Mouse (Mus musculus) hindbrain, embryonic 16.5 days (tissue): ENCODE measurements at regions not wholly inside any gene's neighbourhood (a gene's known extent, or its start where the extent isn't known, plus 50 kb on each side); places are given as distances from the start of the nearest gene placed in this dataset.
A peak's percentile ranks its signal among the peaks of the same experiment; 100 is the strongest.

Experiments
- ATAC-seq: fragments of 200-750 bp; cut with Nextera tagmentation; 2 replicates; pipeline ENCODE4 v1.8.0; 2017; ENCODE audit warnings: moderate TSS enrichment, moderate library complexity
- H3K27ac ChIP-seq: fragments of 300-500 bp; sonication (generic); 2 replicates; pipeline ENCODE4 v1.5.1; 2014; ENCODE audit warnings: low read depth, mild to moderate bottlenecking, control low read depth, low read length, moderate library complexity
- H3K27me3 ChIP-seq: fragments of 300-500 bp; sonication (generic); replicated peaks from 2 replicates; pipeline ENCODE4 v1.6.1; 2014; ENCODE audit warnings: low read length; ENCODE audit not compliant: control insufficient read depth, insufficient read depth
- H3K36me3 ChIP-seq: fragments of 300-500 bp; sonication (generic); 2 replicates; pipeline ENCODE4 v1.6.1; 2014; ENCODE audit warnings: mild to moderate bottlenecking, low read length, moderate library complexity, mixed read lengths; ENCODE audit not compliant: control insufficient read depth, insufficient read depth
- H3K4me1 ChIP-seq: fragments of 300-500 bp; sonication (generic); 2 replicates; pipeline ENCODE4 v1.6.1; 2014; ENCODE audit warnings: low read depth, low read length; ENCODE audit not compliant: control insufficient read depth, insufficient read depth
- H3K4me2 ChIP-seq: fragments of 300-500 bp; sonication (generic); 2 replicates; pipeline ENCODE4 v1.6.1; 2014; ENCODE audit warnings: mild to moderate bottlenecking, low read length, control low read depth, moderate library complexity
- H3K4me3 ChIP-seq: fragments of 300-500 bp; sonication (generic); 2 replicates; pipeline ENCODE4 v1.5.1; 2014; ENCODE audit warnings: mild to moderate bottlenecking, low read length, control low read depth, moderate library complexity
- H3K9ac ChIP-seq: fragments of 300-500 bp; sonication (generic); 2 replicates; pipeline ENCODE4 v1.6.1; 2014; ENCODE audit warnings: low read depth, mild to moderate bottlenecking, control low read depth, low read length, moderate library complexity
- H3K9me3 ChIP-seq: fragments of 300-500 bp; sonication (generic); 2 replicates; pipeline ENCODE4 v1.6.1; 2014; ENCODE audit warnings: mild to moderate bottlenecking, low read length, moderate library complexity; ENCODE audit not compliant: control insufficient read depth
- WGBS: fragments of 180-500 bp; shearing (Covaris S2); extraction: QIAGEN DNeasy Blood & Tissue Kit; methylation state at CpG from one replicate; pipeline ENCODE4 v1.1.7; 2014; 5-methylcytosine and 5-hydroxymethylcytosine counted together

DNA sequence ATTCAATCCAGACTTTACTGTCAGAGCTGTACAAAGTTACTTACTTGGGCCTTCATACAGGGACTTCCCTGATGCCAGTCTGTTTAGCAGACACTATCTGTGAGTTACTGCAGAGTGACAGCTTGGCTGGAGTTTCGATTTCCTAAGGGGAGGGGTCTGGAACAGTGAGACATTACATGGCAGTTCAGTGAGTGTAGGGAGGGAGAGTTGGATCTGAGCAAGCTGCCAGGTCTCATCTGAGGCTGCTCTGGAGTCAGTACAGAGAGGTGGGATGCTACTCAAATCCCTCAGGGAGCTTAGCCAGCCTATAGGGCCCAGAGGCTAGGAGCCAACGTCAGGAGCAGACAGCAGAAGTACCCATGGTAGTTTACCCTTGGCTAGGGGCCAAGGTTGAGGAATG lies 1329.8 kb upstream of the Nr2f1 start:
- H3K9ac ChIP-seq = no peak overlapping the region
- H3K27ac ChIP-seq = no peak overlapping the region
- 51% methylated on average over 2 of the region's 2 CpGs for WGBS
- H3K4me3 ChIP-seq = no peak overlapping the region
- H3K36me3 ChIP-seq = no peaks in the 10 kb centered on the region
- no peaks in the 10 kb centered on the region for H3K27me3 ChIP-seq
- no peaks in the 10 kb centered on the region for H3K4me1 ChIP-seq
- no peaks in the 10 kb centered on the region for H3K9me3 ChIP-seq
- ATAC-seq = peak; percentile 83
- no peak overlapping the region for H3K4me2 ChIP-seq

- no peak for ATAC-seq
- H3K9ac ChIP-seq = no peak overlapping the region
- 53% methylated on average over 2 of the region's 2 CpGs for WGBS
- no peak overlapping the region for H3K4me2 ChIP-seq
- no peak overlapping the region for H3K4me3 ChIP-seq
- no peaks in the 10 kb centered on the region for H3K9me3 ChIP-seq
- no peak overlapping the region for H3K27ac ChIP-seq
- H3K36me3 ChIP-seq = no peaks in the 10 kb centered on the region
- no peaks in the 10 kb centered on the region for H3K4me1 ChIP-seq
- no peaks in the 10 kb centered on the region for H3K27me3 ChIP-seq
Observed at GRCm38 (mm10) chr13:79550711-79551110, 1332.5 kb upstream of the Arrdc3 start.

DNA sequence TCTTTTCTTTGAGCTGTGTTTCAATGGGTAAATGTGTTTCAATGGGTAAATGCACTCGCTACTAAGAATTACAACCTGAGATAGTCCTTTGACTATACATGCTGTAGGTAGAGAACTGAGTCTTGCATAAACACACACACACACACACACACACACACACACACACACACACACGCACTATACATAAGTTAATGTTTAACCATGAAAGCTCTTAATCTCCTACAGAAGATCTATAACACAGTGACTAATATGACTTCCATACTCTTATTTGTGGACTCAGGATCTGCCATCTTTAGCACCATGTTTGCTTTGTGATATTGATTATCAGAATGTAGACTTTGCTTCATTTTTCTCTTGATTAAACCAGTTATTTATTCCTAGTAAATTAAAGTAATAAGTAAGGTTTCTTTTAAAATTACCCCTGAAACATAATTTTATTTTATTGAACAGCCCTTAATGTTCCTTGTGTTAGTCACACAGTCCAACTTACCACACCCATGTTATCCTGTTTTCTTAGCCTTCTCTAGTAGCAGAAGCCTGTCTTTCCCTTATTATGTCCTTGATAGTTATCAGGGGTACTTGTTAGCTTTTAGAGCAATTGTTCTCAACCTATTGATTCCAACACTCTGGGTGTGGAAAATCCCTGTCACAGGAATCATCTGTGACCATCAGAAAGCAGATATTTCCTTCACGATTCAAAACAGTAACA lies 1327.5 kb upstream of the Arrdc3 start:
- 92% methylated on average over 3 of the region's 3 CpGs for WGBS
- no peak for ATAC-seq

More for the DNA sequence above, 1327.5 kb upstream of the Arrdc3 start:
- Histone ChIP-seq H3K9ac (no peak overlapping the region), H3K4me1 (no peaks in the 10 kb centered on the region), H3K9me3 (no peaks in the 10 kb centered on the region), H3K27me3 (no peaks in the 10 kb centered on the region), H3K4me2 (no peak overlapping the region), H3K4me3 (no peak overlapping the region), H3K27ac (no peak overlapping the region), H3K36me3 (no peaks in the 10 kb centered on the region)
